8 mouse cellular contexts compared by ENCODE assay signal in the genomic region with DNA sequence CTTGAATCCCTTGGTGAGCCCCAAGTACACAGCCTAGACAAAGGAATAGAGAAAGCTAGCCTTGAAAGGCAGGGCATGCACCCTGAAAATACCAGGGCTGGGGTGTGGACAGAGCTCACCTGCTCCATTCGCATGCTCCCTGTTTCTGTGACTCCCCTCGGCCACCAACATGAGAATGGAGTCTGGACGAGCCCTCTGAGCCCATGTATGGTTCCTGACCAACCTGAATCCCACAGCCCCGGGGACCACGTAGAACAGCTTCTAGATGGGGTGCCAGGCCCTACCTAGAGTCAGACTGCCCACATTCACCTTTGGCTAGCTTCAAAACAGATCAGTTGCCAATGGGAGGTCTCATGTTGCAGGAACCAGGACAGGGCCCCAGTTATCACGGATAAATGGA. TPM values are rescaled to one million over a fixed set of nuclear protein-coding genes. Genes with fewer than 3 reads are reported as not detected.
DNase-seq lines count a peak whose midpoint lies in the region; ATAC-seq and TF ChIP-seq lines count a peak whose summit lies in the region.

No protein-coding gene starts in this region.

- no peaks in the 10 kb centered on the region for H3K9me3 ChIP-seq in lung, embryonic 16.5 days (ENCODE audit: control insufficient read depth, low read length)
- H3K9me3 ChIP-seq in intestine, postnatal 0 days (ENCODE audit: control insufficient read depth) = no peaks in the 10 kb centered on the region
- H3K9me3 ChIP-seq in stomach, embryonic 15.5 days = no peaks in the 10 kb centered on the region

- TF ChIP-seq CTCF in intestine, postnatal 0 days (IDR thresholded peaks at IDR 0.05; ENCODE audit: low read depth) = no peak

- no peak overlapping the region for H3K4me3 ChIP-seq in lung, embryonic 16.5 days (ENCODE audit: low read length)
- no peak overlapping the region for H3K4me3 ChIP-seq in intestine, postnatal 0 days (ENCODE audit: low read depth, low read length)
- H3K4me3 ChIP-seq in stomach, embryonic 15.5 days (replicated peaks) = no peak overlapping the region

- no peaks in the 10 kb centered on the region for H3K36me3 ChIP-seq in lung, embryonic 16.5 days (ENCODE audit: control insufficient read depth, insufficient read depth, low read length)
- no peaks in the 10 kb centered on the region for H3K36me3 ChIP-seq in intestine, postnatal 0 days (ENCODE audit: control insufficient read depth, insufficient read depth)
- no peaks in the 10 kb centered on the region for H3K36me3 ChIP-seq in stomach, embryonic 15.5 days

- peak overlapping the region; percentile 63; the same call in 1 of the 2 replicates for H3K9ac ChIP-seq in lung, embryonic 16.5 days (ENCODE audit: low read length)
- no peak overlapping the region for H3K9ac ChIP-seq in intestine, postnatal 0 days (ENCODE audit: low read depth, low read length)
- H3K9ac ChIP-seq in stomach, embryonic 15.5 days = no peak overlapping the region

- WGBS in lung, embryonic 16.5 days = 68% methylated on average over 6 of the region's 6 CpGs
- WGBS in intestine, postnatal 0 days = 74% methylated on average over 6 of the region's 6 CpGs
- 63% methylated on average over 6 of the region's 6 CpGs for WGBS in stomach, embryonic 15.5 days

- peaks cover 30% of the 10 kb centered on the region for H3K4me1 ChIP-seq in lung, embryonic 16.5 days (replicated peaks; ENCODE audit: control insufficient read depth, insufficient read depth, low read length)
- H3K4me1 ChIP-seq in intestine, postnatal 0 days (replicated peaks; ENCODE audit: control insufficient read depth, insufficient read depth, low read length) = 0 out of 2 replicates have a peak, but pooled peaks cover 4% of the 10 kb centered on the region
- peaks cover 35% of the 10 kb centered on the region for H3K4me1 ChIP-seq in stomach, embryonic 15.5 days

- DNase-seq in heart, adult 11 months = peak; percentile 90
- no peak for DNase-seq in heart, postnatal 4 days
- DNase-seq in lung, postnatal 36 days = no peak
- DNase-seq in adrenal gland, adult 18-20 months (ENCODE audit: low spot score in 2 of 2) = no peak
- no peak for DNase-seq in adrenal gland, adult (ENCODE audit: inconsistent age in 2 of 2, low spot score in 1 of 2)

- no peak overlapping the region for H3K4me2 ChIP-seq in lung, embryonic 16.5 days (ENCODE audit: low read depth, low read length)
- no peak overlapping the region for H3K4me2 ChIP-seq in intestine, postnatal 0 days (replicated peaks; ENCODE audit: low read depth)
- no peak overlapping the region; the same call in 1 of the 2 replicates for H3K4me2 ChIP-seq in stomach, embryonic 15.5 days

- no peak for ATAC-seq in lung, embryonic 16.5 days (ENCODE audit: low read depth)
- no peak for ATAC-seq in intestine, postnatal 0 days
- no peak for ATAC-seq in stomach, embryonic 15.5 days (ENCODE audit: insufficient read depth, low FRiP score, low read depth)

- no peaks in the 10 kb centered on the region for H3K27me3 ChIP-seq in lung, embryonic 16.5 days (ENCODE audit: control insufficient read depth, insufficient read depth, low read depth, low read length)
- no peaks in the 10 kb centered on the region for H3K27me3 ChIP-seq in intestine, postnatal 0 days (replicated peaks; ENCODE audit: control insufficient read depth, insufficient read depth, low read length)
- no peaks in the 10 kb centered on the region for H3K27me3 ChIP-seq in stomach, embryonic 15.5 days (replicated peaks)

- H3K27ac ChIP-seq in lung, embryonic 16.5 days (ENCODE audit: low read length) = peak overlapping the region; percentile 60
- 0 out of 2 replicates have a peak overlapping the region, but pooled peaks have one; percentile 21 for H3K27ac ChIP-seq in intestine, postnatal 0 days (ENCODE audit: low read depth, low read length)
- H3K27ac ChIP-seq in stomach, embryonic 15.5 days = peak overlapping the region; percentile 38; the same call in 1 of the 2 replicates

RNA-seq across cellular contexts. Expression of a gene that starts 19.7 kb away (rescaled TPM):
- 1 to 10 TPM; 1.7 to 2.0 TPM for total RNA-seq in heart, postnatal 4 days (2021)
- 3.1 and 4.3 TPM in 2 replicates for polyA plus RNA-seq in lung, embryonic 16.5 days (2015; fragmentation: Nextera tagmentation; extraction: Ambion mirVana)
- 2.5 and 3.8 TPM in 2 replicates for polyA plus RNA-seq in intestine, postnatal 0 days (2015; fragmentation: Nextera tagmentation; extraction: Ambion mirVana)
- polyA plus RNA-seq in stomach, embryonic 15.5 days (2015; fragmentation: Nextera tagmentation; extraction: Ambion mirVana) = 4.9 and 5.6 TPM in 2 replicates
- total RNA-seq in adrenal gland, adult 18-20 months (2021) = 10 to 100 TPM; 20.8 to 24.7 TPM

RNA-seq across cellular contexts. Expression of a gene that starts 59.8 kb away (rescaled TPM):
- total RNA-seq in heart, postnatal 4 days (2021) = 10 to 100 TPM in 1 of 2 experiments, 1 to 10 TPM in 1; 8.7 to 10.1 TPM
- 43.2 and 52.8 TPM in 2 replicates for polyA plus RNA-seq in lung, embryonic 16.5 days (2015; fragmentation: Nextera tagmentation; extraction: Ambion mirVana)
- 5.1 and 6.4 TPM in 2 replicates for polyA plus RNA-seq in intestine, postnatal 0 days (2015; fragmentation: Nextera tagmentation; extraction: Ambion mirVana)
- polyA plus RNA-seq in stomach, embryonic 15.5 days (2015; fragmentation: Nextera tagmentation; extraction: Ambion mirVana) = 22.4 and 26.5 TPM in 2 replicates
- total RNA-seq in adrenal gland, adult 18-20 months (2021) = 10 to 100 TPM; 12.8 to 13.0 TPM
